Mouse (Mus musculus) CH12.LX (cell line): ENCODE measurements around the gene Racgap1. TPM values are rescaled to one million over a fixed set of nuclear protein-coding genes. Genes with fewer than 3 reads are reported as not detected.
A peak's percentile ranks its signal among the peaks of the same experiment; 100 is the strongest.

Experiments used
- DNase-seq: peaks from one replicate; pipeline ENCODE4 v3.0.0-alpha.2; 2013; ENCODE audit errors: extremely low read depth
- H3K27ac ChIP-seq: 2 replicates; pipeline ENCODE4 v1.5.1; 2012; ENCODE audit warnings: low read depth, mild to moderate bottlenecking, control low read depth, moderate library complexity; ENCODE audit not compliant: insufficient read depth
- H3K27me3 ChIP-seq: replicated peaks from 2 replicates; pipeline ENCODE3; 2012; ENCODE audit warnings: inconsistent platforms
- H3K36me3 ChIP-seq, 2 experiments: replicated peaks in 1 of 2; 2 replicates each; pipeline versions ENCODE3 to v1.6.1; 2012; ENCODE audit warnings: inconsistent platforms in 1 of 2, low read length in 1 of 2, mild to moderate bottlenecking in 1 of 2, mixed read lengths in 1 of 2, moderate library complexity in 1 of 2; ENCODE audit not compliant: control insufficient read depth in 1 of 2, insufficient read depth in 1 of 2
- H3K4me1 ChIP-seq, 2 experiments: 2 replicates each; pipeline ENCODE4 v1.6.1; 2012; ENCODE audit warnings: inconsistent platforms in 1 of 2, moderate library complexity in 1 of 2; ENCODE audit not compliant: insufficient read depth in 2 of 2, control insufficient read depth in 1 of 2
- H3K4me2 ChIP-seq: 2 replicates; pipeline ENCODE4 v1.6.1; 2012; ENCODE audit warnings: low read depth, mild to moderate bottlenecking, control low read depth; ENCODE audit not compliant: poor library complexity, insufficient read depth, severe bottlenecking
- H3K4me3 ChIP-seq, 3 experiments: fragments of 150-350 bp in 1 of 3; sonication (generic) in 1 of 3; replicated peaks in 1 of 3; 2 replicates each; pipeline versions ENCODE3 to v1.5.1; 2011 to 2012; ENCODE audit warnings: low read depth in 2 of 3, low read length in 2 of 3, mild to moderate bottlenecking in 2 of 3, moderate library complexity in 2 of 3, control low read depth in 1 of 3, improper control_type of control experiment in 1 of 3, inconsistent platforms in 1 of 3, mixed read lengths in 1 of 3; ENCODE audit not compliant: poor library complexity in 1 of 3
- H3K79me2 ChIP-seq: replicated peaks from 2 replicates; pipeline ENCODE4 v1.6.1; 2012; ENCODE audit warnings: mild to moderate bottlenecking, moderate library complexity; ENCODE audit not compliant: control insufficient read depth, poor library complexity, insufficient read depth, severe bottlenecking; ENCODE audit errors: extremely low read depth
- H3K9ac ChIP-seq: 2 replicates; pipeline ENCODE4 v1.6.1; 2012; ENCODE audit warnings: low read depth, mild to moderate bottlenecking, control low read depth, moderate library complexity; ENCODE audit not compliant: insufficient read depth
- H3K9me3 ChIP-seq: replicated peaks from 2 replicates; pipeline ENCODE3; 2012; ENCODE audit warnings: low read length, inconsistent platforms, mixed read lengths
- BHLHE40 ChIP-seq: IDR thresholded peaks from 2 replicates; pipeline ENCODE4 v1.6.1; 2011; ENCODE audit warnings: mild to moderate bottlenecking, low read depth, low read length, improper control_type of control experiment
- CHD1 ChIP-seq: IDR thresholded peaks from 2 replicates; pipeline ENCODE4 v1.6.1; 2012; ENCODE audit warnings: low read depth, low read length, improper control_type of control experiment, inconsistent platforms
- CHD2 ChIP-seq: IDR thresholded peaks from 2 replicates; pipeline ENCODE4 v1.6.1; 2011; ENCODE audit warnings: low read length, improper control_type of control experiment
- CTCF ChIP-seq, 2 experiments: IDR thresholded peaks in 1 of 2; conservative IDR thresholded peaks in 1 of 2; 2 replicates each; pipeline ENCODE4 v1.5.1; 2011 to 2012; ENCODE audit warnings: low read depth in 2 of 2, low read length in 2 of 2, improper control_type of control experiment in 1 of 2, inconsistent platforms in 1 of 2, mild to moderate bottlenecking in 1 of 2, moderate library complexity in 1 of 2
- E2F4 ChIP-seq: IDR thresholded peaks from 2 replicates; pipeline ENCODE4 v1.6.1; 2011; ENCODE audit warnings: low read depth, low read length, improper control_type of control experiment; ENCODE audit not compliant: insufficient replicate concordance
- ELF1 ChIP-seq: IDR thresholded peaks from 2 replicates; pipeline ENCODE4 v1.6.1; 2014; ENCODE audit warnings: low read depth, mild to moderate bottlenecking, inconsistent platforms, low read length, improper control_type of control experiment
- EP300 ChIP-seq: IDR thresholded peaks from 2 replicates; pipeline ENCODE4 v1.6.1; 2011; ENCODE audit warnings: low read length, improper control_type of control experiment
- ETS1 ChIP-seq: conservative IDR thresholded peaks from 2 replicates; pipeline ENCODE4 v1.6.1; 2012; ENCODE audit warnings: low read depth, mild to moderate bottlenecking, inconsistent platforms, low read length, improper control_type of control experiment, moderate library complexity
- GABPA ChIP-seq: IDR thresholded peaks from 2 replicates; pipeline ENCODE4 v1.6.1; 2012; ENCODE audit warnings: low read depth, low read length, improper control_type of control experiment, inconsistent platforms; ENCODE audit not compliant: insufficient replicate concordance
- HCFC1 ChIP-seq: IDR thresholded peaks from 2 replicates; pipeline ENCODE4 v1.6.1; 2012; ENCODE audit warnings: low read depth, mild to moderate bottlenecking, inconsistent platforms, low read length, improper control_type of control experiment
- IRF4 ChIP-seq: IDR thresholded peaks from 2 replicates; pipeline ENCODE4 v1.6.1; 2014; ENCODE audit warnings: low read depth, mild to moderate bottlenecking, inconsistent platforms, low read length, improper control_type of control experiment
- JUN ChIP-seq: IDR thresholded peaks from 2 replicates; pipeline ENCODE4 v1.6.1; 2011; ENCODE audit warnings: low read depth, mild to moderate bottlenecking, low read length, improper control_type of control experiment, moderate library complexity; ENCODE audit not compliant: insufficient read depth
- JUND ChIP-seq: conservative IDR thresholded peaks from 2 replicates; pipeline ENCODE4 v1.6.1; 2011; ENCODE audit warnings: low read depth, low read length, improper control_type of control experiment
- KAT2A ChIP-seq: IDR thresholded peaks from 2 replicates; pipeline ENCODE4 v1.6.1; 2012; ENCODE audit warnings: low read length, improper control_type of control experiment, inconsistent platforms; ENCODE audit not compliant: insufficient replicate concordance
- MAFK ChIP-seq: IDR thresholded peaks from 2 replicates; pipeline ENCODE4 v1.6.1; 2011; ENCODE audit warnings: low read length, improper control_type of control experiment; ENCODE audit not compliant: insufficient replicate concordance
- MAX ChIP-seq: IDR thresholded peaks from 2 replicates; pipeline ENCODE4 v1.6.1; 2011; ENCODE audit warnings: low read length, improper control_type of control experiment
- MAZ ChIP-seq: IDR thresholded peaks from 2 replicates; pipeline ENCODE4 v1.6.1; 2012; ENCODE audit warnings: low read depth, mild to moderate bottlenecking, inconsistent platforms, low read length, improper control_type of control experiment, moderate library complexity
- MEF2A ChIP-seq: IDR thresholded peaks from 2 replicates; pipeline ENCODE4 v1.6.1; 2014; ENCODE audit warnings: low read depth, mild to moderate bottlenecking, inconsistent platforms, low read length, improper control_type of control experiment, borderline replicate concordance
- MXI1 ChIP-seq: IDR thresholded peaks from 2 replicates; pipeline ENCODE4 v1.6.1; 2011; ENCODE audit warnings: mild to moderate bottlenecking, low read depth, low read length, improper control_type of control experiment
- MYC ChIP-seq: IDR thresholded peaks from 2 replicates; pipeline ENCODE4 v1.6.1; 2011; ENCODE audit warnings: low read depth, mild to moderate bottlenecking, improper control_type of control experiment, low read length
- NELFE ChIP-seq: IDR thresholded peaks from 2 replicates; pipeline ENCODE4 v1.6.1; 2011; ENCODE audit warnings: low read depth, low read length, improper control_type of control experiment
- NRF1 ChIP-seq: IDR thresholded peaks from 2 replicates; pipeline ENCODE4 v1.6.1; 2014; ENCODE audit warnings: low read depth, mild to moderate bottlenecking, inconsistent platforms, low read length, improper control_type of control experiment, moderate library complexity
- PAX5 ChIP-seq: IDR thresholded peaks from 2 replicates; pipeline ENCODE4 v1.6.1; 2012; ENCODE audit warnings: low read length, inconsistent platforms, mixed read lengths
- POLR2A ChIP-seq: IDR thresholded peaks from 2 replicates; pipeline ENCODE4 v1.6.1; 2011; ENCODE audit warnings: low read depth, mild to moderate bottlenecking, improper control_type of control experiment, low read length
- POLR2AphosphoS2 ChIP-seq: IDR thresholded peaks from 2 replicates; pipeline ENCODE4 v1.6.1; 2011; ENCODE audit warnings: low read depth, low read length, improper control_type of control experiment
- RAD21 ChIP-seq: IDR thresholded peaks from 2 replicates; pipeline ENCODE4 v1.6.1; 2011; ENCODE audit warnings: low read depth, mild to moderate bottlenecking, low read length, improper control_type of control experiment, moderate library complexity
- RCOR1 ChIP-seq: conservative IDR thresholded peaks from 2 replicates; pipeline ENCODE4 v1.6.1; 2012; ENCODE audit warnings: low read depth, mild to moderate bottlenecking, inconsistent platforms, low read length, improper control_type of control experiment
- SIN3A ChIP-seq: IDR thresholded peaks from 2 replicates; pipeline ENCODE4 v1.6.1; 2012; ENCODE audit warnings: low read length, improper control_type of control experiment, inconsistent platforms
- SMC3 ChIP-seq: IDR thresholded peaks from 2 replicates; pipeline ENCODE4 v1.6.1; 2011; ENCODE audit warnings: low read depth, low read length, improper control_type of control experiment
- TBP ChIP-seq: conservative IDR thresholded peaks from 2 replicates; pipeline ENCODE4 v1.6.1; 2011; ENCODE audit warnings: low read depth, low read length, improper control_type of control experiment
- TCF12 ChIP-seq: IDR thresholded peaks from 2 replicates; pipeline ENCODE4 v1.6.1; 2014; ENCODE audit warnings: low read depth, mild to moderate bottlenecking, inconsistent platforms, low read length, improper control_type of control experiment
- UBTF ChIP-seq: IDR thresholded peaks from 2 replicates; pipeline ENCODE4 v1.6.1; 2012; ENCODE audit warnings: low read depth, mild to moderate bottlenecking, inconsistent platforms, low read length, improper control_type of control experiment, moderate library complexity
- USF1 ChIP-seq: IDR thresholded peaks from 2 replicates; pipeline ENCODE4 v1.6.1; 2014; ENCODE audit warnings: low read depth, mild to moderate bottlenecking, inconsistent platforms, low read length, improper control_type of control experiment
- USF2 ChIP-seq: conservative IDR thresholded peaks from 2 replicates; pipeline ENCODE4 v1.6.1; 2011; ENCODE audit warnings: low read depth, low read length, improper control_type of control experiment
- ZC3H11A ChIP-seq: IDR thresholded peaks from 2 replicates; pipeline ENCODE4 v1.6.1; 2012; ENCODE audit warnings: low read depth, mild to moderate bottlenecking, inconsistent platforms, low read length, improper control_type of control experiment
- ZKSCAN1 ChIP-seq: IDR thresholded peaks from 2 replicates; pipeline ENCODE4 v1.6.1; 2012; ENCODE audit warnings: low read depth, inconsistent platforms, low read length, improper control_type of control experiment, borderline replicate concordance
- ZMIZ1 ChIP-seq: IDR thresholded peaks from 2 replicates; pipeline ENCODE4 v1.6.1; 2012; ENCODE audit warnings: low read depth, mild to moderate bottlenecking, inconsistent platforms, low read length, improper control_type of control experiment
- ZNF384 ChIP-seq: IDR thresholded peaks from 2 replicates; pipeline ENCODE4 v1.6.1; 2012; ENCODE audit warnings: low read depth, low read length, improper control_type of control experiment, inconsistent platforms
- dilution Hi-C: fragments of 300-500 bp; cut with MboI; formaldehyde crosslinking; loops from 2 replicates; pipeline ENCODE4 v1.14.3; 2020; ENCODE audit warnings: low sequenced_read_pairs; ENCODE audit not compliant: extremely low pct_unique_long_range_greater_than_20kb, extremely low pct_ligation_motif_present
- in situ Hi-C: fragments of 300-500 bp; cut with MboI; formaldehyde crosslinking; loops from 3 replicates; pipeline ENCODE4 v1.14.3; 2019; ENCODE audit warnings: low sequenced_read_pairs, low pct_ligation_motif_present, low pct_unique_long_range_greater_than_20kb, mixed read lengths
- polyA plus RNA-seq: library from polyadenylated mRNA; unstranded; fragments of >175 nt; gene quantifications from 2 replicates; pipeline ENCODE4 v1.2.1, GENCODE M21; 2012; ENCODE audit warnings: low read depth; ENCODE audit not compliant: insufficient read length
- total RNA-seq, 2 experiments: library from RNA; depleted of rRNA; stranded (reverse); fragments of 300-350 nt in 1 of 2; fragments of >200 nt in 1 of 2; gene quantifications; 2 replicates each; pipeline ENCODE4 v1.2.3; 2012 to 2014

Gene Racgap1
- 97.9 and 108 TPM in 2 replicates for total RNA-seq (2012; rRNA removed)
- total RNA-seq (2014; rRNA removed), result 130 and 143 TPM in 2 replicates
- polyA plus RNA-seq, result 131 and 151 TPM in 2 replicates

DNA sequence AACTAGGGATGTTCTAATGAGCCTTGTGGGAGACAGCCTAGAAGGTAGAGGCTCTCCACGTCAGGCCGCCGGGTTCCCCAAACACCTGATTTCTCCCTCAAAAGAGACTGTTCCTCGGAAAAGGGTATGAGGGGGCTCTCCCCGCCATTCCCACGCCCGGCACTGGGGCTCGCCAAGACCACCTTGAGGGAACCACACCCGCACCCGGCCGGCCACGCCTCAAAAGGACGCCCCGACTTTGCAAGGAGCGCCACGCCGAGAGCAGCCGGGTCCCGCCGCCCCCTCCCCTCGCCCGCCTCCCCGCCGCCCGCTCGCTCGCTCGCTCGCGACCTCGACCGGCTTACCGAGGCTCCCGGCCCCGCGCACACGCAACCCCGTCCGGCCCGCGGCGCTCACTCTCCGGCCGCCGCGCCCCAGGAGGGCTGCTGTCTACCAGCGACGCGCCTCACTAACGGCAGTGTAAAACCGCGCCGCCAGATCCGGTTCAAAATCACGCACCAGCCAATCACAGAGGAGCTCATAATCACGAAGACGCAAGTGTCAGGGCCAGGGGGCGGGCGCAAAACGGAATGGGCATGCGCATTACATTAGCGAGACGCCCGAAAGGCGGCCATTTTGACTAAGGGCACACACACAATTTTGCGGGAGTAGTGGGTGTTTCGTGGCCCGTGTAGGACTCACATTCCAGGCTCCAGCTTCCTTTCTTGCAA is at the start of gene Racgap1:
Gene Racgap1, minus strand, starts transcription at position 494 of the 710 bp plus-strand sequence.
- peaks cover 22% of the 10 kb centered on the region for H3K27me3 ChIP-seq
- in situ Hi-C loops (no loop called here), dilution Hi-C loops (no loop called here)
- H3K9me3 ChIP-seq, result no peaks in the 10 kb centered on the region
- H3K27ac ChIP-seq, result 0 out of 2 replicates have a peak within 1 kb of the TSS, but pooled peaks have one; percentile 29
- TF ChIP-seq CHD1 (no peak), GABPA (no peak), MAZ (0 out of 2 replicates have a peak, but pooled peaks have one; percentile 14), USF2 (no peak), ZMIZ1 (no peak), NRF1 (peak; percentile 89), KAT2A (peak; percentile 83), MXI1 (peak; percentile 83), IRF4 (peak; percentile 24; the same call in 1 of the 2 replicates), UBTF (no peak), POLR2AphosphoS2 (peak; percentile 53; the same call in 1 of the 2 replicates), MYC (no peak), USF1 (no peak), CHD2 (0 out of 2 replicates have a peak, but pooled peaks have one; percentile 52), ETS1 (no peak), ZC3H11A (no peak), ZNF384 (no peak), TBP (0 out of 2 replicates have a peak, but pooled peaks have one; percentile 42), TCF12 (peak; percentile 48; the same call in 1 of the 2 replicates), PAX5 (no peak), MEF2A (no peak), JUN (no peak), HCFC1 (peak; percentile 92), MAFK (no peak), SMC3 (no peak), ZKSCAN1 (no peak), BHLHE40 (no peak), POLR2A (peak; percentile 86), RAD21 (no peak), NELFE (peak; percentile 79), RCOR1 (no peak), JUND (no peak), MAX (peak; percentile 14; the same call in 1 of the 2 replicates), E2F4 (peak; percentile 91; the same call in 1 of the 2 replicates), CTCF (conservative IDR thresholded peaks at IDR 0.05 in 1 of 2, IDR thresholded peaks at IDR 0.05 in 1 of 2; ENCODE audit: low read depth in 2 of 2, low read length in 2 of 2) (no peak), EP300 (no peak), ELF1 (peak; percentile 38; the same call in 1 of the 2 replicates), SIN3A (no peak)
- peaks cover 47% of the 10 kb centered on the region for H3K79me2 ChIP-seq
- H3K4me3 ChIP-seq, result peak within 1 kb of the TSS; percentile 70 to 86 (median 80)
- peaks cover 12 to 54% of the 10 kb centered on the region in 2 experiments for H3K4me1 ChIP-seq
- peaks cover 0 to 7% of the 10 kb centered on the region in 2 experiments for H3K36me3 ChIP-seq
- peak within 1 kb of the TSS; percentile 90 for H3K9ac ChIP-seq
- H3K4me2 ChIP-seq, result peak within 1 kb of the TSS; percentile 85
- DNase-seq, result peak; percentile 100
